Mouse (Mus musculus) limb, embryonic 14.5 days (tissue): ENCODE data around the gene Derl2. TPM values are rescaled to one million over a fixed set of nuclear protein-coding genes. Genes with fewer than 3 reads are reported as not detected.

Source experiments
- ATAC-seq: fragments of 200-750 bp; cut with Nextera tagmentation; 2 replicates; pipeline ENCODE4 v1.8.0; 2017; ENCODE audit warnings: low read depth, moderate number of reproducible peaks, moderate TSS enrichment; ENCODE audit not compliant: low FRiP score
- DNase-seq: peaks from one replicate; pipeline ENCODE4 v3.0.0-alpha.2; 2015; ENCODE audit warnings: low spot score
- H3K27ac ChIP-seq: fragments of 300-500 bp; sonication (generic); replicated peaks from 2 replicates; pipeline ENCODE4 v1.5.1; 2014; ENCODE audit warnings: low read depth, mild to moderate bottlenecking, low read length, moderate library complexity, mixed read lengths
- H3K27me3 ChIP-seq: fragments of 300-500 bp; sonication (generic); 2 replicates; pipeline ENCODE4 v1.6.1; 2014; ENCODE audit warnings: low read length, mixed read lengths; ENCODE audit not compliant: control insufficient read depth, insufficient read depth
- H3K36me3 ChIP-seq: fragments of 300-500 bp; sonication (generic); 2 replicates; pipeline ENCODE4 v1.6.1; 2014; ENCODE audit warnings: mild to moderate bottlenecking, low read length, moderate library complexity, mixed read lengths; ENCODE audit not compliant: control insufficient read depth, insufficient read depth
- H3K4me1 ChIP-seq: fragments of 300-500 bp; sonication (generic); 2 replicates; pipeline ENCODE4 v1.6.1; 2014; ENCODE audit warnings: antibody characterized with exemption, low read length, mixed read lengths; ENCODE audit not compliant: control insufficient read depth, insufficient read depth
- H3K4me2 ChIP-seq: fragments of 300-500 bp; sonication (generic); replicated peaks from 2 replicates; pipeline ENCODE4 v1.6.1; 2014; ENCODE audit warnings: low read depth, mild to moderate bottlenecking, low read length, moderate library complexity; ENCODE audit not compliant: severe bottlenecking
- H3K4me3 ChIP-seq: fragments of 300-500 bp; sonication (generic); replicated peaks from 2 replicates; pipeline ENCODE4 v1.5.1; 2014; ENCODE audit warnings: low read length
- H3K9ac ChIP-seq: fragments of 300-500 bp; sonication (generic); 2 replicates; pipeline ENCODE4 v1.6.1; 2014; ENCODE audit warnings: mild to moderate bottlenecking, low read depth, low read length, moderate library complexity; ENCODE audit not compliant: severe bottlenecking
- H3K9me3 ChIP-seq: fragments of 300-500 bp; sonication (generic); 2 replicates; pipeline ENCODE4 v1.6.1; 2016; ENCODE audit warnings: low read length; ENCODE audit not compliant: control insufficient read depth
- POLR2A ChIP-seq: fragments of 200-500 bp; IDR thresholded peaks from 2 replicates; pipeline ENCODE4 v1.8.0; 2012; ENCODE audit warnings: inconsistent platforms, mild to moderate bottlenecking, moderate library complexity, borderline replicate concordance; ENCODE audit not compliant: insufficient read depth, insufficient read length; ENCODE audit errors: extremely low read depth
- WGBS: fragments of 180-500 bp; shearing (Covaris S2); extraction: QIAGEN DNeasy Blood & Tissue Kit; methylation state at CpG from one replicate; pipeline ENCODE4 v1.1.7; 2014; 5-methylcytosine and 5-hydroxymethylcytosine counted together
- polyA plus RNA-seq, 2 experiments: library from polyadenylated mRNA; depleted of rRNA in 1 of 2; stranded (reverse) in 1 of 2; unstranded in 1 of 2; fragments of >200 nt; fragmentation: Nextera tagmentation in 1 of 2; extraction: Ambion mirVana in 1 of 2; gene quantifications; 2 replicates each; pipeline versions ENCODE4 v1.2.1 to v1.2.3; 2012 to 2014

Gene Derl2
- polyA plus RNA-seq, 2 experiments, result 26.9 to 41.1 TPM

- 95% methylated on average over 14 of the region's 14 CpGs for WGBS
- no peaks in the 10 kb centered on the region for H3K27me3 ChIP-seq
- no peak overlapping the region for H3K27ac ChIP-seq
- peaks cover 68% of the 10 kb centered on the region for H3K36me3 ChIP-seq
- H3K4me1 ChIP-seq, result peaks cover 6% of the 10 kb centered on the region; the same call in 1 of the 2 replicates
- ATAC-seq, result no peak
- no peaks in the 10 kb centered on the region for H3K9me3 ChIP-seq
- H3K4me2 ChIP-seq, result no peak overlapping the region
- DNase-seq, result no peak
- TF ChIP-seq POLR2A, result no peak
- H3K9ac ChIP-seq, result no peak overlapping the region
- no peak overlapping the region; the same call in 1 of the 2 replicates for H3K4me3 ChIP-seq
These were observed 38.7 kb downstream of the Derl2 start for GRCm38 (mm10) chr11:70980751-70981510.

GRCm38 (mm10) chr11:70980232-70980631 is 39.4 kb downstream of the Derl2 start:
- H3K4me3 ChIP-seq, result no peak overlapping the region
- H3K9ac ChIP-seq, result no peak overlapping the region
- H3K36me3 ChIP-seq, result peaks cover 68% of the 10 kb centered on the region
- WGBS, result 83% methylated on average over 6 of the region's 6 CpGs
- no peak overlapping the region for H3K4me2 ChIP-seq
- H3K9me3 ChIP-seq, result no peaks in the 10 kb centered on the region
- H3K27me3 ChIP-seq, result no peaks in the 10 kb centered on the region
- H3K4me1 ChIP-seq, result peaks cover 6% of the 10 kb centered on the region; the same call in 1 of the 2 replicates
- no peak overlapping the region for H3K27ac ChIP-seq
- no peak for ATAC-seq
- TF ChIP-seq POLR2A, result no peak
- no peak for DNase-seq

- no peak for ATAC-seq
- peaks cover 6% of the 10 kb centered on the region; the same call in 1 of the 2 replicates for H3K4me1 ChIP-seq
- TF ChIP-seq POLR2A, result no peak
- DNase-seq, result no peak
- H3K9me3 ChIP-seq, result no peaks in the 10 kb centered on the region
- H3K27me3 ChIP-seq, result no peaks in the 10 kb centered on the region
- no peak overlapping the region for H3K9ac ChIP-seq
- peaks cover 77% of the 10 kb centered on the region for H3K36me3 ChIP-seq
- H3K4me3 ChIP-seq, result no peak overlapping the region
- no peak overlapping the region for H3K4me2 ChIP-seq
- H3K27ac ChIP-seq, result no peak overlapping the region
- WGBS, result 92% methylated on average over 6 of the region's 6 CpGs
These were observed 42.3 kb downstream of the Derl2 start for GRCm38 (mm10) chr11:70977293-70977692.

GRCm38 (mm10) chr11:70975193-70975592 is 44.4 kb downstream of the Derl2 start:
- H3K4me1 ChIP-seq, result peaks cover 5% of the 10 kb centered on the region; the same call in 1 of the 2 replicates
- H3K27me3 ChIP-seq, result no peaks in the 10 kb centered on the region
- H3K9me3 ChIP-seq, result no peaks in the 10 kb centered on the region
- no peak overlapping the region for H3K27ac ChIP-seq
- no peak for TF ChIP-seq POLR2A
- H3K36me3 ChIP-seq, result peaks cover 66% of the 10 kb centered on the region
- DNase-seq (no peak), ATAC-seq (no peak)
- no peak overlapping the region for H3K4me3 ChIP-seq
- no peak overlapping the region for H3K9ac ChIP-seq
- H3K4me2 ChIP-seq, result no peak overlapping the region
- WGBS, result 64% methylated on average over 2 of the region's 2 CpGs

GRCm38 (mm10) chr11:70973947-70974346 is 45.7 kb downstream of the Derl2 start:
- Histone ChIP-seq H3K9ac (no peak overlapping the region), H3K9me3 (no peaks in the 10 kb centered on the region), H3K27me3 (no peaks in the 10 kb centered on the region), H3K4me2 (no peak overlapping the region), H3K4me1 (peaks cover 5% of the 10 kb centered on the region; the same call in 1 of the 2 replicates), H3K27ac (no peak overlapping the region), H3K4me3 (no peak overlapping the region), H3K36me3 (peaks cover 55% of the 10 kb centered on the region)
- TF ChIP-seq POLR2A, result no peak
- DNase-seq (no peak), ATAC-seq (no peak)
- WGBS, result 77% methylated on average over 4 of the region's 4 CpGs
